In the genomic region with DNA sequence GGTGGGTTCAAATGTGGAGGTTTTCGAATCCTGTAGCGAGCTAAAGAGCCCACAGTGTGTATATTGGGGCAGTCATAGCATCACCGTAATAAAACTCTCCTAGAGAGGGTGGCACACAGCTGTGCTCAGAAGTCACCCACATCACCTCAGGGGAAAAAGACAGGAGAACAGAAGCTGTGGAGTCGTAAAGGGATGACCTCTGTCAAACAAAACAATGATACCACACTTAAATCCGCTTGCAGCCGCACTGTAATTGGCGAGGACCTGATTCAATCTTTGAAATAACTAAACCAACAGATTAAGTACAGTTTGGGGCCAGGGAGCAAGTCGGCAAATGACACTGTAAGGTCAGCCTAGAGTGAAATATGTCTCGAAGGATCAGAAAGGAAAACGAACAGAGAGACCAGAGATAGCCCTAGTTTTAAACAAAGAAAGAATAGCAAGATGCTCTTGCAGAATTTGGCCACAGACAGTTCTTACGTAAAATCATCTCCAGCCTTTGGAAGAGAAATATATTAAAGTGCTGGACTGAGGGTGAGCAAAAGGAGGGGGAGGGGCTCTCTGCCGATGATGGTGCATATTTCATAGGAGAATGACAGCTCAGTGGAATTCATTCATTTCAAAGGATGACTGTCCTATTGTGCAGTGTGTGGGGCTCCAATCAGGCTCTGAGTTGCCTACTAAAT, we compare ENCODE assay signal across 8 mouse cellular contexts. TPM values are rescaled to one million over a fixed set of nuclear protein-coding genes. Genes with fewer than 3 reads are reported as not detected.
DNase-seq lines count a peak whose midpoint lies in the region; ATAC-seq and TF ChIP-seq lines count a peak whose summit lies in the region.

No protein-coding gene starts in this region.

- no peak for TF ChIP-seq POLR2A in lung, adult 2 months (IDR thresholded peaks at IDR 0.05; ENCODE audit: borderline replicate concordance, extremely low read depth, low read depth, low read length)

- ATAC-seq in forebrain, embryonic 12.5 days (ENCODE audit: low FRiP score), result no peak
- ATAC-seq in hindbrain, embryonic 16.5 days, result no peak
- ATAC-seq in limb, embryonic 12.5 days (ENCODE audit: insufficient number of reproducible peaks, insufficient read depth, low FRiP score, low TSS enrichment, low read depth), result no peak
- ATAC-seq in neural tube, embryonic 13.5 days (ENCODE audit: low read depth), result peak; percentile 19

- peak overlapping the region; percentile 95 for H3K9ac ChIP-seq in forebrain, embryonic 12.5 days
- H3K9ac ChIP-seq in hindbrain, embryonic 16.5 days (ENCODE audit: low read depth, low read length), result peak overlapping the region; percentile 95
- H3K9ac ChIP-seq in limb, embryonic 12.5 days (replicated peaks), result peak overlapping the region; percentile 92
- peak overlapping the region; percentile 99 for H3K9ac ChIP-seq in neural tube, embryonic 13.5 days

- peak overlapping the region; percentile 94 for H3K27ac ChIP-seq in forebrain, embryonic 12.5 days
- peak overlapping the region; percentile 99 for H3K27ac ChIP-seq in hindbrain, embryonic 16.5 days (ENCODE audit: low read depth, low read length)
- peak overlapping the region; percentile 24; the same call in 1 of the 2 replicates for H3K27ac ChIP-seq in limb, embryonic 12.5 days
- H3K27ac ChIP-seq in neural tube, embryonic 13.5 days (replicated peaks), result peak overlapping the region; percentile 99

- no peak for DNase-seq in lung, adult 2 months
- DNase-seq in lung, postnatal 14 days, result no peak
- DNase-seq in T-cell, adult 2 months (ENCODE audit: low spot score), result no peak
- DNase-seq in layer of hippocampus, adult 11-12 months (ENCODE audit: low spot score), result no peak

- peaks cover 15% of the 10 kb centered on the region; the same call in 1 of the 2 replicates for H3K4me1 ChIP-seq in lung, adult 2 months (ENCODE audit: control insufficient read depth, insufficient read depth, low read length)
- peaks cover 51% of the 10 kb centered on the region for H3K4me1 ChIP-seq in forebrain, embryonic 12.5 days
- peaks cover 25% of the 10 kb centered on the region for H3K4me1 ChIP-seq in hindbrain, embryonic 16.5 days (ENCODE audit: control insufficient read depth, insufficient read depth, low read depth, low read length)
- H3K4me1 ChIP-seq in limb, embryonic 12.5 days (replicated peaks), result peaks cover 35% of the 10 kb centered on the region
- H3K4me1 ChIP-seq in neural tube, embryonic 13.5 days (replicated peaks), result peaks cover 55% of the 10 kb centered on the region

- H3K27me3 ChIP-seq in forebrain, embryonic 12.5 days, result no peaks in the 10 kb centered on the region
- no peaks in the 10 kb centered on the region for H3K27me3 ChIP-seq in hindbrain, embryonic 16.5 days (replicated peaks; ENCODE audit: control insufficient read depth, insufficient read depth, low read length)
- H3K27me3 ChIP-seq in limb, embryonic 12.5 days, result no peaks in the 10 kb centered on the region
- H3K27me3 ChIP-seq in neural tube, embryonic 13.5 days, result no peaks in the 10 kb centered on the region

- H3K4me3 ChIP-seq in lung, adult 2 months (replicated peaks; ENCODE audit: extremely low read depth, low read depth, low read length), result peak overlapping the region; percentile 54
- peak overlapping the region; percentile 71 for H3K4me3 ChIP-seq in forebrain, embryonic 12.5 days (replicated peaks)
- H3K4me3 ChIP-seq in hindbrain, embryonic 16.5 days (ENCODE audit: low read length), result peak overlapping the region; percentile 85
- H3K4me3 ChIP-seq in limb, embryonic 12.5 days (replicated peaks), result peak overlapping the region; percentile 78
- peak overlapping the region; percentile 86 for H3K4me3 ChIP-seq in neural tube, embryonic 13.5 days

- peaks cover 17% of the 10 kb centered on the region for H3K36me3 ChIP-seq in forebrain, embryonic 12.5 days (replicated peaks)
- H3K36me3 ChIP-seq in hindbrain, embryonic 16.5 days (ENCODE audit: control insufficient read depth, insufficient read depth, low read length), result peaks cover 3% of the 10 kb centered on the region
- peaks cover 16% of the 10 kb centered on the region for H3K36me3 ChIP-seq in limb, embryonic 12.5 days
- peaks cover 17% of the 10 kb centered on the region for H3K36me3 ChIP-seq in neural tube, embryonic 13.5 days

- TF ChIP-seq CTCF in lung, adult 2 months (IDR thresholded peaks at IDR 0.05; ENCODE audit: insufficient read depth, low read length), result no peak

- H3K4me2 ChIP-seq in forebrain, embryonic 12.5 days, result peak overlapping the region; percentile 64
- H3K4me2 ChIP-seq in hindbrain, embryonic 16.5 days (ENCODE audit: low read length), result peak overlapping the region; percentile 78
- H3K4me2 ChIP-seq in limb, embryonic 12.5 days, result peak overlapping the region; percentile 72
- peak overlapping the region; percentile 78 for H3K4me2 ChIP-seq in neural tube, embryonic 13.5 days

- WGBS in lung, adult 2 months, result 37% methylated on average over 12 of the region's 12 CpGs
- WGBS in forebrain, embryonic 12.5 days, result 17% methylated on average over 12 of the region's 12 CpGs
- 6% methylated on average over 12 of the region's 12 CpGs for WGBS in hindbrain, embryonic 16.5 days
- WGBS in limb, embryonic 12.5 days, result 13% methylated on average over 12 of the region's 12 CpGs
- 4% methylated on average over 12 of the region's 12 CpGs for WGBS in neural tube, embryonic 13.5 days

- no peaks in the 10 kb centered on the region for H3K9me3 ChIP-seq in forebrain, embryonic 12.5 days
- H3K9me3 ChIP-seq in hindbrain, embryonic 16.5 days (ENCODE audit: control insufficient read depth, low read length), result no peaks in the 10 kb centered on the region
- H3K9me3 ChIP-seq in limb, embryonic 12.5 days, result no peaks in the 10 kb centered on the region
- H3K9me3 ChIP-seq in neural tube, embryonic 13.5 days, result no peaks in the 10 kb centered on the region

RNA-seq across cellular contexts. Expression of gene Trib2, which starts 3.4 kb away (rescaled TPM):
- polyA plus RNA-seq in lung, adult 2 months (2012; rRNA removed), result 34.0 and 36.0 TPM in 2 replicates
- polyA plus RNA-seq in forebrain, embryonic 12.5 days (2016; fragmentation: Nextera tagmentation; extraction: Ambion mirVana), result 81.1 and 92.2 TPM in 2 replicates
- polyA plus RNA-seq in hindbrain, embryonic 16.5 days (2015; fragmentation: Nextera tagmentation; extraction: Ambion mirVana), result 124 and 142 TPM in 2 replicates
- polyA plus RNA-seq in limb, embryonic 12.5 days (2016; fragmentation: Nextera tagmentation; extraction: Ambion mirVana), result 69.1 and 73.6 TPM in 2 replicates
- polyA plus RNA-seq in neural tube, embryonic 13.5 days (2015; fragmentation: Nextera tagmentation; extraction: Ambion mirVana), result 118 and 128 TPM in 2 replicates

Comparison
In these comparisons a context has a peak if more than half of its experiments do, and no peak if none do; other contexts are left out.
1. H3K27ac ChIP-seq: peak in every context shown above with its lines; median percentile 99 in hindbrain, embryonic 16.5 days; 99 in neural tube, embryonic 13.5 days; 94 in forebrain, embryonic 12.5 days; 24 in limb, embryonic 12.5 days.